Mouse (Mus musculus): ENCODE results near the gene Gm20908.
"Not testable (repeated sequence)": the region's sequence is repeated elsewhere in the genome, so short reads cannot be mapped to it uniquely, and the experiment has no call there.

Gene Gm20908

GRCm38 (mm10) chrY:64472966-64473365, at the start of gene Gm20908:
Gene Gm20908 (plus strand): TSS chrY:64473266.
- H3K27me3 ChIP-seq (ENCODE audit: insufficient read depth, low read length); H3K4me3 ChIP-seq (replicated peaks; ENCODE audit: low read length); H3K4me1 ChIP-seq (replicated peaks; ENCODE audit: low read depth, low read length); H3K36me3 ChIP-seq (ENCODE audit: insufficient read depth, low read length); H3K9me3 ChIP-seq (ENCODE audit: low read length): not testable (repeated sequence)
